Mouse (Mus musculus) adrenal gland, adult 8-10 months (tissue): ENCODE measurements around the gene Rorb. TPM values are rescaled to one million over a fixed set of nuclear protein-coding genes. Genes with fewer than 3 reads are reported as not detected.

Experiments
- DNase-seq: peaks from one replicate; pipeline ENCODE4 v3.0.0; 2022
- total RNA-seq, 4 experiments: library from RNA; stranded (reverse); gene quantifications; 2 replicates each; pipeline ENCODE4 v1.2.4; 2022

Gene Rorb
- total RNA-seq, 4 experiments from 2014 or later = 0.46 to 1.00 (median 0.54) TPM

GRCm38 (mm10) chr19:18887646-18888407 lies 223.2 kb downstream of the Rorb start:
- DNase-seq = no peak

- DNase-seq = no peak
Measured at GRCm38 (mm10) chr19:18881162-18881561, 229.8 kb downstream of the Rorb start.
